Mouse (Mus musculus): Measurements from ENCODE around the gene Bcl2l2. TPM values are rescaled to one million over a fixed set of nuclear protein-coding genes. Genes with fewer than 3 reads are reported as not detected.

Bcl2l2 gene
- polyA plus RNA-seq, 1 experiment = 20.5 TPM

DNA sequence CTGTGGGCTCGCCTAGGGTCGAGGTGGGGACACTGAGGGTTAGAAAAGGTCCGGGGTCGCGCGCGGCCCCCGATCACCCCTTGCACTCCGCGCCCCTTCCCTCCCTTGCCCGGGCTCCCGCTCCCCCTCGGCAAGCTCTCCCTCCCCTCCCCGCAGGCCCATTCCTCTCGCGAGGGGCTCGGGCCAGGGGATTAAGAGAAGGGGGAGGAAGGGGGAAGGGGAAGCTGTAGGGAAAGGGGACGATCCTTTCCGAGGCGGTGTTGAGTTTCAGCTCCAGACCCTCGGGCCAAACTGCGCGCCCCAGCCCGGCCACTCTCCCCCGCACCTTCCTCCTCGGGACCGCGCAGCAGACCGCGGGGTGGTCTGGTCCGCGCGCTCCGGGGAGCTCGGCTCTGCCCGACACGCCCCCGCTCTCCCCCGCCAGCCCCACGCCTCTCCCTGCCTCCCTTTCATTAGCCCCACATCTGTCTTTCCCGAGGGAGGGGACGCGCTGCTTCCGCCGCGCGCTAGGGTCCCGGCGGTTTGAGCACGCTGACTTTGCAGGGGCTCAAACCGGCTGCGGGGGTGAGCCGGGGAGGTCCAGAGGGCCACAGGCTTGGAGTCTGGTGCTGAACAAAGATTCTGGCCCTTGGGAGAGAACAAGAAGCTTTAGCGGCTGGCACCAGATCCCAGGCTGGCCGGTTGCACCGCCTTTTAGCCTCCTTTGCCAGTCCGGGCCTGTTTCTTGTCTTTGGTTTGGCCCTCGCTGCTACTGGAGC lies 43.4 kb downstream of the Bcl2l2 start:
- Histone ChIP-seq H3K36me3 (ENCODE audit: control insufficient read depth, insufficient read depth) (no peaks in the 10 kb centered on the region), H3K27me3 (ENCODE audit: control insufficient read depth, insufficient read depth, insufficient read length) (peaks cover 26% of the 10 kb centered on the region), H3K79me2 (ENCODE audit: control insufficient read depth, insufficient read depth) (no peaks in the 10 kb centered on the region), H3K4me2 (ENCODE audit: low read depth) (peak overlapping the region; percentile 34), H3ac (ENCODE audit: control insufficient read depth, insufficient read length) (no peak overlapping the region), H3K4me3 (no peak overlapping the region)
- no peak for TF ChIP-seq E2F4 (IDR thresholded peaks at IDR 0.05; ENCODE audit: insufficient read depth)
- no peak for TF ChIP-seq TCF3 (IDR thresholded peaks at IDR 0.05; ENCODE audit: insufficient read length, low read depth)

DNA sequence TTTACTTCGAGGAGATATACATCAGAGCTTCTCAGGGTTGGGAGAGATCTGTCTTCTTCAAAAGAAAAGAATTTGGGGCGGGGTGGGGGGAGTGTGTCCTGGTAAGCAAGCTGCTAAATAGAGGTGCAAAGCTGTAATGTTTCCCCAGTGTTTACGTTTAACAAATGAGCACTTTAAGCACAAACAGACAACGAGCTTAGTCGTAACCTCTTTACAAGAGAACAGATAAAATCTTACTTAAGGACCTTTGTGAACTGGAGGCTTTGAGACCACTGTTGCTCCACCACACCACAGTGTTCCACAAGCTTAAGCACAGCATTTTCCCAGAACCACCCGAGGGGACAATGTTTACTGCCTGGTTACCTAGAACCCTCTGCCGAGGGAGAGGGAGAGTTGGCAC lies 44.1 kb downstream of the Bcl2l2 start:
- H3K36me3 ChIP-seq (ENCODE audit: control insufficient read depth, insufficient read depth) = no peaks in the 10 kb centered on the region
- no peak for TF ChIP-seq TCF3 (IDR thresholded peaks at IDR 0.05; ENCODE audit: insufficient read length, low read depth)
- no peak overlapping the region for H3K4me2 ChIP-seq (ENCODE audit: low read depth)
- no peaks in the 10 kb centered on the region for H3K79me2 ChIP-seq (ENCODE audit: control insufficient read depth, insufficient read depth)
- H3K27me3 ChIP-seq (ENCODE audit: control insufficient read depth, insufficient read depth, insufficient read length) = peaks cover 26% of the 10 kb centered on the region
- no peak overlapping the region for H3ac ChIP-seq (ENCODE audit: control insufficient read depth, insufficient read length)
- H3K4me3 ChIP-seq = no peak overlapping the region

DNA sequence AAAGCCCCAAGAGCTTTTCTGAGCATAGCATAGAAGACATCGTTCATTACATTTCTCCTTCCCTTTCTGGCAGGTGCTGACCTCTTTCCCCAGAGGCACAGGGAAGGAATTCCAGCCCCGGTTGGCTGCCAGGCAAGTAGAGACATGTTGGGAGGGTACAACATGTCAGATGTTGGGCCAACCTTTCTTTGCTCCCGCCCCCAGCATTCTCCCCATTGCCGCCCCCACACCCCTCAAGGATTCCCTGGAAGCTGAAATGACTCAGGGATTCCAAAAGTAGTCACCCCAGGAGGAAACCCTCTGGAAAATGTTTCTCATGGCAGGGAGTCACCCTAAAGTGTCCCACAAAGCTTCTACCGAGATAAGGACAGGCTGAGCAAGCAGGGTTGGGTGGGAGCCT lies 46.6 kb downstream of the Bcl2l2 start:
- Histone ChIP-seq H3K79me2 (ENCODE audit: control insufficient read depth, insufficient read depth) (no peaks in the 10 kb centered on the region), H3K36me3 (ENCODE audit: control insufficient read depth, insufficient read depth) (no peaks in the 10 kb centered on the region), H3K4me2 (ENCODE audit: low read depth) (no peak overlapping the region), H3K4me3 (no peak overlapping the region), H3ac (ENCODE audit: control insufficient read depth, insufficient read length) (no peak overlapping the region), H3K27me3 (ENCODE audit: control insufficient read depth, insufficient read depth, insufficient read length) (peaks cover 30% of the 10 kb centered on the region)
- TF ChIP-seq POLR2AphosphoS2 (IDR thresholded peaks at IDR 0.05; ENCODE audit: insufficient read length, low read depth) (no peak), MYOD1 (IDR thresholded peaks at IDR 0.05; ENCODE audit: control insufficient read depth in 1 of 3, insufficient read length in 2 of 3, low read depth in 2 of 3) (peak in 1 of 3 experiments; percentile 3), TCF3 (IDR thresholded peaks at IDR 0.05; ENCODE audit: insufficient read length, low read depth) (no peak), TCF12 (IDR thresholded peaks at IDR 0.05; ENCODE audit: insufficient read depth, poor library complexity, severe bottlenecking) (no peak), REST (IDR thresholded peaks at IDR 0.05; ENCODE audit: insufficient read depth, insufficient read length) (no peak), CEBPB (IDR thresholded peaks at IDR 0.05; ENCODE audit: insufficient read depth, poor library complexity, severe bottlenecking) (no peak), POLR2A (IDR thresholded peaks at IDR 0.05; ENCODE audit: insufficient read length, low read depth) (no peak), SRF (IDR thresholded peaks at IDR 0.05; ENCODE audit: control insufficient read depth, insufficient read length, low read depth) (no peak), MYOG (IDR thresholded peaks at IDR 0.05; ENCODE audit: control insufficient read depth in 1 of 3, insufficient read depth in 1 of 3, insufficient read length in 2 of 3, low read depth in 2 of 3) (peak in 1 of 3 experiments; percentile 3), E2F4 (IDR thresholded peaks at IDR 0.05; ENCODE audit: insufficient read depth) (no peak), USF1 (IDR thresholded peaks at IDR 0.05; ENCODE audit: low read depth) (no peak), MAX (IDR thresholded peaks at IDR 0.05; ENCODE audit: low read depth) (no peak)

DNA sequence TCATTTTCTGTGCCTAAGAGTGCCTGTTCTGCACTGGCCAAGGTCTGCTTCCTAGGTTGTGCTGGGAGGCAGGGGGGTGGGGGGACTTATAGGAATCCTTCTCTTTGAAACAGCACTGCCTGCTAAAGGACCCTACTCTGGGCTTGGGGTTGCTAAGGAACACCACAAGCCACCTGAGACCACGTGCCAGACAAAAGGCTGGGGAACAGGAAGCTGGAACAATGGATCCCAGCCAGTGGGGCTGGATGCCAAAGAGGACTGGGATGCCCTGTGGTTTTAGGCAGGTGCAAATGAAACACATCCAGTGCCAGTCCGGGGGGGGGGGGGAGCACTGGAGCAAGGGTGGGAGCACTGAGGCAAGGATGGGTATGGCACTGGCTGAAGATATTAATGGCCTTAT lies 47.3 kb downstream of the Bcl2l2 start:
- TF ChIP-seq USF1 (IDR thresholded peaks at IDR 0.05; ENCODE audit: low read depth) (peak; percentile 29), SRF (IDR thresholded peaks at IDR 0.05; ENCODE audit: control insufficient read depth, insufficient read length, low read depth) (no peak), POLR2A (IDR thresholded peaks at IDR 0.05; ENCODE audit: insufficient read length, low read depth) (no peak), MAX (IDR thresholded peaks at IDR 0.05; ENCODE audit: low read depth) (no peak), TCF12 (IDR thresholded peaks at IDR 0.05; ENCODE audit: insufficient read depth, poor library complexity, severe bottlenecking) (no peak), MYOD1 (IDR thresholded peaks at IDR 0.05; ENCODE audit: control insufficient read depth in 1 of 3, insufficient read length in 2 of 3, low read depth in 2 of 3) (no peak), MYOG (IDR thresholded peaks at IDR 0.05; ENCODE audit: control insufficient read depth in 1 of 3, insufficient read depth in 1 of 3, insufficient read length in 2 of 3, low read depth in 2 of 3) (peak in 1 of 3 experiments; percentile 44)

DNA sequence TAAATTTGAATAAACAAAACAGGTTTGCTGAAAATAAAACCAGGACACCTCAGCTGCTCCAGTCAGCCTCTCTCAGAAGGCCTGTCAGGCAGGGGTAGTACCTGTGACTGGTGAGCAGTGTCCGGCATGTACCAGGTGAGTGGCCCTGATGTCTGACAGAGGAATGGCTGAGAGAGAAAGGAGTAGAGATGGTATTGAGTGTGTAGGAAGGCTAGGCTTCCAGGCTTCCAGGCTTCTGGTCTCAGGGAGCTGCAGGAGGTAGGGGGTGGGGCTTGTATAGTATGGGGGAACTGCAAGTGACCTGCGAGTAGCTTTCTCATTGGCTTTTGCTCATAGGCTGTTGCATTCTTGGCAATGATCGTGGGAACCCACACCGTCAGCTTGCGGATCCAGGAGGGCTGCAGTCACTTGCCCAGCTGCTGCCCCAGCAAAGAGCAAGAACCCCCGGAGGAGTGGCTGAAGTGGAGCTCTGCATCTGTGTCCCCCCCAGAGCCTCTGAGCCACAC lies 49.5 kb downstream of the Bcl2l2 start, which contains the start of gene Il25:
Gene Il25, plus strand, starts transcription at position 51 of the 506 bp plus-strand sequence.
- H3K27me3 ChIP-seq (ENCODE audit: control insufficient read depth, insufficient read depth, insufficient read length) = peaks cover 21% of the 10 kb centered on the region
- no peak within 1 kb of the TSS for H3ac ChIP-seq (ENCODE audit: control insufficient read depth, insufficient read length)
- no peaks in the 10 kb centered on the region for H3K36me3 ChIP-seq (ENCODE audit: control insufficient read depth, insufficient read depth)
- H3K79me2 ChIP-seq (ENCODE audit: control insufficient read depth, insufficient read depth) = no peaks in the 10 kb centered on the region
- TF ChIP-seq E2F4 (IDR thresholded peaks at IDR 0.05; ENCODE audit: insufficient read depth) (no peak), REST (IDR thresholded peaks at IDR 0.05; ENCODE audit: insufficient read depth, insufficient read length) (no peak), CEBPB (IDR thresholded peaks at IDR 0.05; ENCODE audit: insufficient read depth, poor library complexity, severe bottlenecking) (no peak), MYOD1 (IDR thresholded peaks at IDR 0.05; ENCODE audit: control insufficient read depth in 1 of 3, insufficient read length in 2 of 3, low read depth in 2 of 3) (no peak), TCF3 (IDR thresholded peaks at IDR 0.05; ENCODE audit: insufficient read length, low read depth) (no peak), USF1 (IDR thresholded peaks at IDR 0.05; ENCODE audit: low read depth) (no peak), POLR2A (IDR thresholded peaks at IDR 0.05; ENCODE audit: insufficient read length, low read depth) (no peak), MYOG (IDR thresholded peaks at IDR 0.05; ENCODE audit: control insufficient read depth in 1 of 3, insufficient read depth in 1 of 3, insufficient read length in 2 of 3, low read depth in 2 of 3) (peak in 1 of 3 experiments; percentile 9), POLR2AphosphoS2 (IDR thresholded peaks at IDR 0.05; ENCODE audit: insufficient read length, low read depth) (no peak)
- H3K4me3 ChIP-seq = no peak within 1 kb of the TSS
- no peak within 1 kb of the TSS for H3K4me2 ChIP-seq (ENCODE audit: low read depth)

More for the DNA sequence above, 47.3 kb downstream of the Bcl2l2 start:
- H3K27me3 ChIP-seq (ENCODE audit: control insufficient read depth, insufficient read depth, insufficient read length) = peaks cover 32% of the 10 kb centered on the region
- no peaks in the 10 kb centered on the region for H3K79me2 ChIP-seq (ENCODE audit: control insufficient read depth, insufficient read depth)
- no peak overlapping the region for H3K4me2 ChIP-seq (ENCODE audit: low read depth)
- no peaks in the 10 kb centered on the region for H3K36me3 ChIP-seq (ENCODE audit: control insufficient read depth, insufficient read depth)
- H3ac ChIP-seq (ENCODE audit: control insufficient read depth, insufficient read length) = no peak overlapping the region
- no peak overlapping the region for H3K4me3 ChIP-seq
